Mouse (Mus musculus): ENCODE data around the gene Tas2r135. TPM values are rescaled to one million over a fixed set of nuclear protein-coding genes. Genes with fewer than 3 reads are reported as not detected.

Gene Tas2r135
- polyA plus RNA-seq (2012): not detected in 2 replicates

- Histone ChIP-seq H3K9me3 (ENCODE audit: control insufficient read depth, low read length) (no peaks in the 10 kb centered on the region), H3K36me3 (ENCODE audit: control insufficient read depth) (no peaks in the 10 kb centered on the region), H3K27me3 (ENCODE audit: control insufficient read depth) (no peaks in the 10 kb centered on the region), H3K4me3 (replicated peaks) (no peak within 1 kb of the TSS), H3K4me1 (ENCODE audit: control insufficient read depth) (no peaks in the 10 kb centered on the region)
- no peak for TF ChIP-seq GATA1 (IDR thresholded peaks at IDR 0.05; ENCODE audit: low read length)
- TF ChIP-seq TAL1 (IDR thresholded peaks at IDR 0.05; ENCODE audit: low read length): no peak
Measured at GRCm38 (mm10) chr6:42405134-42405533, at the start of gene Tas2r135. Gene Tas2r135 (plus strand): TSS chr6:42405434.

GRCm38 (mm10) chr6:42355794-42356600 lies 49.2 kb upstream of the Tas2r135 start:
- no peaks in the 10 kb centered on the region for H3K9me3 ChIP-seq (ENCODE audit: control insufficient read depth, low read length)
- peaks cover 23% of the 10 kb centered on the region for H3K36me3 ChIP-seq (ENCODE audit: control insufficient read depth)
- peaks cover 3% of the 10 kb centered on the region for H3K27me3 ChIP-seq (ENCODE audit: control insufficient read depth)
- TF ChIP-seq TAL1 (IDR thresholded peaks at IDR 0.05; ENCODE audit: low read length) (no peak), GATA1 (IDR thresholded peaks at IDR 0.05; ENCODE audit: low read length) (no peak)
- H3K4me1 ChIP-seq (ENCODE audit: control insufficient read depth): peaks cover 21% of the 10 kb centered on the region
- H3K4me3 ChIP-seq (replicated peaks): no peak overlapping the region

- Histone ChIP-seq H3K4me3 (replicated peaks) (no peak overlapping the region), H3K27me3 (ENCODE audit: control insufficient read depth) (no peaks in the 10 kb centered on the region), H3K9me3 (ENCODE audit: control insufficient read depth, low read length) (no peaks in the 10 kb centered on the region), H3K4me1 (ENCODE audit: control insufficient read depth) (peaks cover 12% of the 10 kb centered on the region), H3K36me3 (ENCODE audit: control insufficient read depth) (peaks cover 23% of the 10 kb centered on the region)
- TF ChIP-seq TAL1 (IDR thresholded peaks at IDR 0.05; ENCODE audit: low read length) (no peak), GATA1 (IDR thresholded peaks at IDR 0.05; ENCODE audit: low read length) (no peak)
Measured at GRCm38 (mm10) chr6:42356913-42357312, 48.3 kb upstream of the Tas2r135 start.

GRCm38 (mm10) chr6:42357901-42358300 lies 47.3 kb upstream of the Tas2r135 start:
- Histone ChIP-seq H3K36me3 (ENCODE audit: control insufficient read depth) (peaks cover 23% of the 10 kb centered on the region), H3K4me3 (replicated peaks) (no peak overlapping the region), H3K4me1 (ENCODE audit: control insufficient read depth) (peaks cover 7% of the 10 kb centered on the region; the same call in 1 of the 2 replicates), H3K27me3 (ENCODE audit: control insufficient read depth) (no peaks in the 10 kb centered on the region), H3K9me3 (ENCODE audit: control insufficient read depth, low read length) (no peaks in the 10 kb centered on the region)
- TF ChIP-seq TAL1 (IDR thresholded peaks at IDR 0.05; ENCODE audit: low read length) (no peak), GATA1 (IDR thresholded peaks at IDR 0.05; ENCODE audit: low read length) (no peak)

GRCm38 (mm10) chr6:42358901-42359300 lies 46.3 kb upstream of the Tas2r135 start:
- Histone ChIP-seq H3K36me3 (ENCODE audit: control insufficient read depth) (peaks cover 23% of the 10 kb centered on the region), H3K9me3 (ENCODE audit: control insufficient read depth, low read length) (no peaks in the 10 kb centered on the region), H3K27me3 (ENCODE audit: control insufficient read depth) (no peaks in the 10 kb centered on the region), H3K4me1 (ENCODE audit: control insufficient read depth) (peaks cover 3% of the 10 kb centered on the region; the same call in 1 of the 2 replicates), H3K4me3 (replicated peaks) (no peak overlapping the region)
- no peak for TF ChIP-seq GATA1 (IDR thresholded peaks at IDR 0.05; ENCODE audit: low read length)

GRCm38 (mm10) chr6:42359364-42360147 lies 45.7 kb upstream of the Tas2r135 start:
- H3K9me3 ChIP-seq (ENCODE audit: control insufficient read depth, low read length): no peaks in the 10 kb centered on the region
- no peaks in the 10 kb centered on the region; the same call in 1 of the 2 replicates for H3K4me1 ChIP-seq (ENCODE audit: control insufficient read depth)
- no peaks in the 10 kb centered on the region for H3K27me3 ChIP-seq (ENCODE audit: control insufficient read depth)
- no peak overlapping the region for H3K4me3 ChIP-seq (replicated peaks)
- H3K36me3 ChIP-seq (ENCODE audit: control insufficient read depth): peaks cover 23% of the 10 kb centered on the region
- no peak for TF ChIP-seq TAL1 (IDR thresholded peaks at IDR 0.05; ENCODE audit: low read length)
- TF ChIP-seq GATA1 (IDR thresholded peaks at IDR 0.05; ENCODE audit: low read length): no peak

GRCm38 (mm10) chr6:42360231-42360840 lies 44.9 kb upstream of the Tas2r135 start:
- H3K4me1 ChIP-seq (ENCODE audit: control insufficient read depth): no peaks in the 10 kb centered on the region
- H3K27me3 ChIP-seq (ENCODE audit: control insufficient read depth): no peaks in the 10 kb centered on the region

GRCm38 (mm10) chr6:42361041-42361895 lies 44.0 kb upstream of the Tas2r135 start:
- no peak overlapping the region for H3K4me3 ChIP-seq (replicated peaks)
- H3K36me3 ChIP-seq (ENCODE audit: control insufficient read depth): peaks cover 15% of the 10 kb centered on the region
- H3K4me1 ChIP-seq (ENCODE audit: control insufficient read depth): no peaks in the 10 kb centered on the region
- no peaks in the 10 kb centered on the region for H3K27me3 ChIP-seq (ENCODE audit: control insufficient read depth)
- no peak for TF ChIP-seq GATA1 (IDR thresholded peaks at IDR 0.05; ENCODE audit: low read length)
- no peak for TF ChIP-seq TAL1 (IDR thresholded peaks at IDR 0.05; ENCODE audit: low read length)
- H3K9me3 ChIP-seq (ENCODE audit: control insufficient read depth, low read length): no peaks in the 10 kb centered on the region

More at GRCm38 (mm10) chr6:42360231-42360840, 44.9 kb upstream of the Tas2r135 start:
- H3K36me3 ChIP-seq (ENCODE audit: control insufficient read depth): peaks cover 20% of the 10 kb centered on the region
- no peak overlapping the region for H3K4me3 ChIP-seq (replicated peaks)
- TF ChIP-seq GATA1 (IDR thresholded peaks at IDR 0.05; ENCODE audit: low read length) (no peak), TAL1 (IDR thresholded peaks at IDR 0.05; ENCODE audit: low read length) (no peak)
- H3K9me3 ChIP-seq (ENCODE audit: control insufficient read depth, low read length): no peaks in the 10 kb centered on the region
